Mouse (Mus musculus) liver, postnatal 0 days (tissue): Measurements from ENCODE around the gene Syngr2. TPM values are rescaled to one million over a fixed set of nuclear protein-coding genes. Genes with fewer than 3 reads are reported as not detected.
A peak's percentile ranks its signal among the peaks of the same experiment; 100 is the strongest.

Source experiments
- ATAC-seq: fragments of 200-750 bp; cut with Nextera tagmentation; 2 replicates; pipeline ENCODE4 v1.8.0; 2017; ENCODE audit warnings: mild to moderate bottlenecking, moderate library complexity
- DNase-seq: peaks from one replicate; pipeline ENCODE4 v3.0.0-alpha.2; 2016
- H3K27ac ChIP-seq: fragments of 300-500 bp; sonication (generic); 2 replicates; pipeline ENCODE4 v1.5.1; 2014; ENCODE audit warnings: antibody characterized with exemption, moderate library complexity, mild to moderate bottlenecking, low read depth
- H3K27me3 ChIP-seq: fragments of 300-500 bp; sonication (generic); 2 replicates; pipeline ENCODE4 v1.6.1; 2014; ENCODE audit warnings: low read length, control low read depth, mixed read lengths; ENCODE audit not compliant: insufficient read depth
- H3K36me3 ChIP-seq: fragments of 300-500 bp; sonication (generic); replicated peaks from 2 replicates; pipeline ENCODE4 v1.6.1; 2014; ENCODE audit warnings: mild to moderate bottlenecking, control low read depth, low read length, moderate library complexity, mixed read lengths; ENCODE audit not compliant: insufficient read depth
- H3K4me1 ChIP-seq: fragments of 300-500 bp; sonication (generic); 2 replicates; pipeline ENCODE4 v1.6.1; 2014; ENCODE audit warnings: antibody characterized with exemption, mild to moderate bottlenecking, control low read depth; ENCODE audit not compliant: insufficient read depth
- H3K4me2 ChIP-seq: fragments of 300-500 bp; sonication (generic); 2 replicates; pipeline ENCODE4 v1.6.1; 2014; ENCODE audit warnings: low read depth, mild to moderate bottlenecking, low read length, moderate library complexity, mixed read lengths
- H3K4me3 ChIP-seq: fragments of 300-500 bp; sonication (generic); 2 replicates; pipeline ENCODE4 v1.5.1; 2014; ENCODE audit warnings: low read depth, low read length
- H3K9ac ChIP-seq: fragments of 300-500 bp; sonication (generic); replicated peaks from 2 replicates; pipeline ENCODE4 v1.6.1; 2014; ENCODE audit warnings: mild to moderate bottlenecking, moderate library complexity
- H3K9me3 ChIP-seq: fragments of 300-500 bp; sonication (generic); 2 replicates; pipeline ENCODE4 v1.6.1; 2016; ENCODE audit warnings: mild to moderate bottlenecking, control low read depth, low read length, mixed read lengths
- CTCF ChIP-seq: sonication (generic); IDR thresholded peaks from 2 replicates; pipeline ENCODE4 v1.5.1; 2016; ENCODE audit warnings: antibody characterized with exemption, low read depth
- EP300 ChIP-seq: IDR thresholded peaks from 2 replicates; pipeline ENCODE4 v1.6.1; 2016; ENCODE audit warnings: antibody characterized with exemption, low read depth, mild to moderate bottlenecking
- WGBS: fragments of 180-500 bp; shearing (Covaris S2); extraction: QIAGEN DNeasy Blood & Tissue Kit; methylation state at CpG from one replicate; pipeline ENCODE4 v1.1.7; 2014; ENCODE audit not compliant: insufficient replicate concordance; 5-methylcytosine and 5-hydroxymethylcytosine counted together
- polyA plus RNA-seq: library from polyadenylated mRNA; unstranded; fragments of >200 nt; fragmentation: Nextera tagmentation; extraction: Ambion mirVana; gene quantifications from 2 replicates; pipeline ENCODE4 v1.2.1, GENCODE M21; 2015

The Syngr2 gene
- polyA plus RNA-seq = 60.6 and 62.2 TPM in 2 replicates

- under 1% methylated on average over 65 of the region's 75 CpGs for WGBS
- no peaks in the 10 kb centered on the region for H3K9me3 ChIP-seq
- peak; percentile 69 for ATAC-seq
- peaks cover 43% of the 10 kb centered on the region for H3K36me3 ChIP-seq
- no peaks in the 10 kb centered on the region for H3K27me3 ChIP-seq
- H3K4me1 ChIP-seq = peaks cover 22% of the 10 kb centered on the region
- H3K27ac ChIP-seq = peak within 1 kb of the TSS; percentile 92
- DNase-seq = peak; percentile 88
- TF ChIP-seq CTCF = no peak
- no peak for TF ChIP-seq EP300
- H3K4me3 ChIP-seq = peak within 1 kb of the TSS; percentile 96
- peak within 1 kb of the TSS; percentile 95 for H3K9ac ChIP-seq
- peak within 1 kb of the TSS; percentile 99 for H3K4me2 ChIP-seq
Observed at GRCm38 (mm10) chr11:117809407-117810311, at the start of gene Syngr2, which contains the start of gene Gm20708. TSS of gene Syngr2 (plus strand) at chr11:117809668. TSS of gene Gm20708 (plus strand) at chr11:117809668.

DNA sequence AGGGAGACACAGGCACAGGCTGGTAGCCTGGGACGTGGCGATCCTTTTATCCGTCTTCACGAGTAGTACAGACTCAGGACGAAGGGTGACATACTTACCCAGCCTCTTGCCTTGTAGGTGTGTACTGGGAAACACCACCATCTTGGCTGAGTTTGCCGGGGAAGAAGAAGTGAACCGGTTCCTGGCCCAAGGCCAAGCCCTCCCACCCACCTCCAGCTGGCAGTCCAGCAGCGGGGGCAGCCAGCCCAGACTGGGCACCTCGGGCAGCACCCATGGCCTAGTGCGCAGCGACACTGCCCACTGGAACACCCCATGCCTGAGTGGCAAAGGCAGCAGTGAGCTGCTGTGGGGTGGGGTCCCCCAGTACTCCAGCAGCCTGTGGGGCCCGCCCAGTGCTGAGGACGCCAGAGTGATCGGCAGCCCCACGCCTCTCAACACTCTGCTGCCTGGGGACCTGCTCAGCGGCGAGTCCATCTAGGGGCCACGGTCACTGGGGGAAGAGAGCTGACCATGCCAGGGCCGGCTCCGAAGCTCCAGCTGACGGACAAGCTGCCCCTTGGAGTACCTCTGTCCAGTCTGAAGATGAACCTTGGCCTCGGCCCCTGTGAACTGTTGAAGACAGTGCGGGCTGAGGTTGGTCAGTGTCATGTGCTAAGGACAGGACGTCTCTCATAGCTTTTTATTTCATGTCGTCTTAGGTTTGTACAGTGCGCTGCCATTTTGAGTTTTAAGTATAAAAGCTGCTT lies 48.9 kb upstream of the Syngr2 start:
- TF ChIP-seq EP300 = no peak
- no peak for TF ChIP-seq CTCF
- ATAC-seq (no peak), DNase-seq (no peak)
- WGBS = 90% methylated on average over 26 of the region's 26 CpGs
- Histone ChIP-seq H3K36me3 (peaks cover 72% of the 10 kb centered on the region), H3K9me3 (no peaks in the 10 kb centered on the region), H3K4me1 (no peaks in the 10 kb centered on the region), H3K27me3 (no peaks in the 10 kb centered on the region), H3K27ac (no peak overlapping the region), H3K4me2 (no peak overlapping the region), H3K4me3 (no peak overlapping the region), H3K9ac (no peak overlapping the region)

GRCm38 (mm10) chr11:117761801-117762200 lies 47.7 kb upstream of the Syngr2 start:
- Histone ChIP-seq H3K4me2 (no peak overlapping the region), H3K9ac (no peak overlapping the region), H3K4me1 (no peaks in the 10 kb centered on the region), H3K36me3 (peaks cover 75% of the 10 kb centered on the region), H3K27me3 (no peaks in the 10 kb centered on the region), H3K9me3 (no peaks in the 10 kb centered on the region), H3K27ac (no peak overlapping the region), H3K4me3 (no peak overlapping the region)
- DNase-seq = no peak
- no peak for ATAC-seq
- 86% methylated on average over 13 of the region's 13 CpGs for WGBS
- TF ChIP-seq EP300 (no peak), CTCF (no peak)

- H3K4me2 ChIP-seq = no peak overlapping the region
- no peaks in the 10 kb centered on the region for H3K27me3 ChIP-seq
- DNase-seq (no peak), ATAC-seq (no peak)
- H3K36me3 ChIP-seq = peaks cover 74% of the 10 kb centered on the region
- no peaks in the 10 kb centered on the region for H3K4me1 ChIP-seq
- H3K27ac ChIP-seq = no peak overlapping the region
- H3K9me3 ChIP-seq = no peaks in the 10 kb centered on the region
- no peak for TF ChIP-seq CTCF
- TF ChIP-seq EP300 = no peak
- H3K9ac ChIP-seq = no peak overlapping the region
- no peak overlapping the region for H3K4me3 ChIP-seq
- 74% methylated on average over 12 of the region's 12 CpGs for WGBS
Observed at GRCm38 (mm10) chr11:117762246-117762645, 47.2 kb upstream of the Syngr2 start.

- no peak overlapping the region for H3K4me2 ChIP-seq
- WGBS = 87% methylated on average over 9 of the region's 9 CpGs
- no peak overlapping the region for H3K27ac ChIP-seq
- peaks cover 69% of the 10 kb centered on the region for H3K36me3 ChIP-seq
- DNase-seq = no peak
- H3K4me3 ChIP-seq = no peak overlapping the region
- H3K9me3 ChIP-seq = no peaks in the 10 kb centered on the region
- TF ChIP-seq EP300 (no peak), CTCF (no peak)
- no peaks in the 10 kb centered on the region for H3K27me3 ChIP-seq
- H3K4me1 ChIP-seq = no peaks in the 10 kb centered on the region
- H3K9ac ChIP-seq = no peak overlapping the region
- no peak for ATAC-seq
Observed at GRCm38 (mm10) chr11:117764319-117764718, 45.1 kb upstream of the Syngr2 start.

GRCm38 (mm10) chr11:117765361-117765760 lies 44.1 kb upstream of the Syngr2 start:
- no peak for ATAC-seq
- H3K36me3 ChIP-seq = peaks cover 71% of the 10 kb centered on the region
- WGBS = 79% methylated on average over 5 of the region's 5 CpGs

More at GRCm38 (mm10) chr11:117765361-117765760, 44.1 kb upstream of the Syngr2 start:
- H3K27ac ChIP-seq = no peak overlapping the region
- H3K9ac ChIP-seq = no peak overlapping the region
- H3K27me3 ChIP-seq = no peaks in the 10 kb centered on the region
- no peaks in the 10 kb centered on the region for H3K4me1 ChIP-seq
- TF ChIP-seq CTCF (no peak), EP300 (no peak)
- no peak overlapping the region for H3K4me3 ChIP-seq
- H3K4me2 ChIP-seq = no peak overlapping the region
- H3K9me3 ChIP-seq = no peaks in the 10 kb centered on the region
- DNase-seq = no peak
